Mouse (Mus musculus) stomach, postnatal 0 days (tissue): ENCODE measurements around the gene Ttc30a1. TPM values are rescaled to one million over a fixed set of nuclear protein-coding genes. Genes with fewer than 3 reads are reported as not detected.

ENCODE experiments used
- ATAC-seq: fragments of 200-750 bp; cut with Nextera tagmentation; 2 replicates; pipeline ENCODE4 v1.8.0; 2017; ENCODE audit not compliant: low FRiP score, low TSS enrichment
- DNase-seq: peaks from one replicate; pipeline ENCODE4 v3.0.0-alpha.2; 2016; ENCODE audit warnings: low spot score
- H3K27ac ChIP-seq: fragments of 300-500 bp; sonication (generic); replicated peaks from 2 replicates; pipeline ENCODE4 v1.5.1; 2014; ENCODE audit warnings: mild to moderate bottlenecking, control low read depth
- H3K27me3 ChIP-seq: fragments of 300-500 bp; sonication (generic); 2 replicates; pipeline ENCODE4 v1.6.1; 2014; ENCODE audit warnings: low read length; ENCODE audit not compliant: control insufficient read depth, insufficient read depth
- H3K36me3 ChIP-seq: fragments of 300-500 bp; sonication (generic); 2 replicates; pipeline ENCODE4 v1.6.1; 2014; ENCODE audit warnings: low read length, mixed read lengths; ENCODE audit not compliant: control insufficient read depth, insufficient read depth
- H3K4me1 ChIP-seq: fragments of 300-500 bp; sonication (generic); replicated peaks from 2 replicates; pipeline ENCODE4 v1.6.1; 2014; ENCODE audit warnings: antibody characterized with exemption; ENCODE audit not compliant: control insufficient read depth, insufficient read depth
- H3K4me2 ChIP-seq: fragments of 300-500 bp; sonication (generic); replicated peaks from 2 replicates; pipeline ENCODE4 v1.6.1; 2014; ENCODE audit warnings: low read depth, mild to moderate bottlenecking, control low read depth, moderate library complexity
- H3K4me3 ChIP-seq: fragments of 300-500 bp; sonication (generic); 2 replicates; pipeline ENCODE4 v1.5.1; 2014; ENCODE audit warnings: low read depth, low read length, control low read depth
- H3K9ac ChIP-seq: fragments of 300-500 bp; sonication (generic); 2 replicates; pipeline ENCODE4 v1.6.1; 2014; ENCODE audit warnings: mild to moderate bottlenecking, low read length, control low read depth, mixed read lengths
- H3K9me3 ChIP-seq: fragments of 300-500 bp; sonication (generic); 2 replicates; pipeline ENCODE4 v1.6.1; 2016; ENCODE audit warnings: low read length; ENCODE audit not compliant: control insufficient read depth
- CTCF ChIP-seq: IDR thresholded peaks from 2 replicates; pipeline ENCODE4 v1.5.1; 2016; ENCODE audit warnings: antibody characterized with exemption, low read depth, mild to moderate bottlenecking, moderate library complexity
- EP300 ChIP-seq: optimal IDR thresholded peaks from 2 replicates; pipeline ENCODE3; 2016; ENCODE audit warnings: antibody characterized with exemption
- WGBS: fragments of 180-500 bp; shearing (Covaris S2); extraction: QIAGEN DNeasy Blood & Tissue Kit; methylation state at CpG from one replicate; pipeline ENCODE4 v1.1.7; 2014; 5-methylcytosine and 5-hydroxymethylcytosine counted together
- polyA plus RNA-seq: library from polyadenylated mRNA; unstranded; fragments of >200 nt; fragmentation: Nextera tagmentation; extraction: Ambion mirVana; gene quantifications from 2 replicates; pipeline ENCODE4 v1.2.1, GENCODE M21; 2015

The Ttc30a1 gene
- polyA plus RNA-seq, 1 experiment from 2014 or later = 3.3 TPM

DNA sequence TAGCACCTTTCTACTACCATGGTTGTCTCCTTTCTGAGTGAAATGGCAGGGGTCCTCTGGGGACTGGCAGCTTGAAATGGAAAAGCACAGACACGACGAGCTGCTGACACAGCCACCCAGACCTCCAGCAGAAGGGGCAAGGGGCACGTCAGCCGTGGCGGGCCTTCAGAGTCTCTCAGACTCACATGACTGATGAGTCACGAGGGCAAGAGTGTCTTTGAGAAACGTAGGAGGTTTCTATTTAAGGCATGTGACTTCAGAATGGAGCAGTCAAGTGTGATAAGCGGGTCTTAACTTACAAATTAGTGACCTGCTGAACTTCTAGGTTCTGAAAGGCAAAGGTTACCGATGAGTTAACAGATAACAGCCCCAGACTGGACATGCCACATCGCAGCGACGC lies 16.0 kb upstream of the Ttc30a1 start:
- H3K36me3 ChIP-seq = no peaks in the 10 kb centered on the region
- H3K27me3 ChIP-seq = no peaks in the 10 kb centered on the region
- no peak overlapping the region for H3K4me2 ChIP-seq
- ATAC-seq = no peak
- H3K4me3 ChIP-seq = no peak overlapping the region
- no peak overlapping the region for H3K9ac ChIP-seq
- H3K4me1 ChIP-seq = no peaks in the 10 kb centered on the region
- no peak overlapping the region for H3K27ac ChIP-seq
- no peaks in the 10 kb centered on the region for H3K9me3 ChIP-seq
- DNase-seq = no peak
- 35% methylated on average over 12 of the region's 12 CpGs for WGBS
- TF ChIP-seq EP300 = no peak
- no peak for TF ChIP-seq CTCF

GRCm38 (mm10) chr2:75994841-75995240 lies 13.1 kb upstream of the Ttc30a1 start:
- H3K9ac ChIP-seq = no peak overlapping the region
- TF ChIP-seq EP300 = no peak
- no peak for TF ChIP-seq CTCF
- WGBS = 95% methylated on average over 11 of the region's 11 CpGs

GRCm38 (mm10) chr2:75991581-75992205 lies 9.9 kb upstream of the Ttc30a1 start:
- 24% methylated on average over 6 of the region's 6 CpGs for WGBS
- H3K9me3 ChIP-seq = no peaks in the 10 kb centered on the region
- H3K9ac ChIP-seq = no peak overlapping the region
- peaks cover 6% of the 10 kb centered on the region; the same call in 1 of the 2 replicates for H3K4me1 ChIP-seq
- H3K36me3 ChIP-seq = no peaks in the 10 kb centered on the region
- no peak overlapping the region for H3K4me3 ChIP-seq
- H3K4me2 ChIP-seq = no peak overlapping the region
- H3K27ac ChIP-seq = no peak overlapping the region
- H3K27me3 ChIP-seq = no peaks in the 10 kb centered on the region
- ATAC-seq = no peak
- DNase-seq = no peak
- TF ChIP-seq EP300 (no peak), CTCF (no peak)

More at GRCm38 (mm10) chr2:75994841-75995240, 13.1 kb upstream of the Ttc30a1 start:
- ATAC-seq = no peak
- peaks cover 3% of the 10 kb centered on the region; the same call in 1 of the 2 replicates for H3K4me1 ChIP-seq
- no peak overlapping the region for H3K4me2 ChIP-seq
- H3K27ac ChIP-seq = no peak overlapping the region
- no peak for DNase-seq
- H3K9me3 ChIP-seq = no peaks in the 10 kb centered on the region
- H3K36me3 ChIP-seq = no peaks in the 10 kb centered on the region
- H3K4me3 ChIP-seq = no peak overlapping the region
- H3K27me3 ChIP-seq = no peaks in the 10 kb centered on the region

- WGBS = 54% methylated on average over 13 of the region's 13 CpGs
- Histone ChIP-seq H3K4me3 (no peak overlapping the region), H3K27ac (no peak overlapping the region), H3K36me3 (no peaks in the 10 kb centered on the region), H3K4me2 (0 out of 2 replicates have a peak overlapping the region, but pooled peaks have one; percentile 20), H3K27me3 (no peaks in the 10 kb centered on the region), H3K4me1 (peaks cover 6% of the 10 kb centered on the region; the same call in 1 of the 2 replicates), H3K9me3 (no peaks in the 10 kb centered on the region), H3K9ac (no peak overlapping the region)
- peak; percentile 71 for DNase-seq
- peak; percentile 61; the same call in 1 of the 2 replicates for ATAC-seq
- TF ChIP-seq EP300 (no peak), CTCF (peak; percentile 81)
These were observed 9.2 kb upstream of the Ttc30a1 start for GRCm38 (mm10) chr2:75990885-75991539.

DNA sequence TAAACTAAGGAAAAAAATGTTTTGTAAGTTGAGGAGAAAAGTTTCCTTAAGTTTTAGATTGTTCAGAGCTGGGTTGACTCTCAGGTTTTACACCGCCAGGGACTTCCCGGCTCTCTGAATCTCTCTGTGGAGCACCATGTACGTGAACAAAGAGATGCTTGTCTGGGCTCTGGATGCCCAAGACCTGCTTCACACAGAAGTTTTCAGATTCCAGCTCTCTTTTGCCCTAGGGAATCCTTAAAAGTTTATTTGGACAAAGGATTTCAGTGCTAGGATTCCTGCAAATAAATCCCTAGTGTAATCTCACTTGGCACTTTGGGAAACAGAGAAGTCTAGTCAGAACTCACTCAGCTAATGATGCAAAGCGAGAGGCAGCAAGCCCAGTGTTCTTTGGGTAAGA lies 7.9 kb upstream of the Ttc30a1 start:
- Histone ChIP-seq H3K27ac (no peak overlapping the region), H3K4me1 (peaks cover 6% of the 10 kb centered on the region; the same call in 1 of the 2 replicates), H3K4me2 (no peak overlapping the region), H3K27me3 (no peaks in the 10 kb centered on the region), H3K9ac (no peak overlapping the region), H3K9me3 (no peaks in the 10 kb centered on the region), H3K36me3 (no peaks in the 10 kb centered on the region), H3K4me3 (no peak overlapping the region)
- 56% methylated on average over 4 of the region's 4 CpGs for WGBS
- TF ChIP-seq EP300 = no peak
- DNase-seq = no peak
- ATAC-seq = no peak

DNA sequence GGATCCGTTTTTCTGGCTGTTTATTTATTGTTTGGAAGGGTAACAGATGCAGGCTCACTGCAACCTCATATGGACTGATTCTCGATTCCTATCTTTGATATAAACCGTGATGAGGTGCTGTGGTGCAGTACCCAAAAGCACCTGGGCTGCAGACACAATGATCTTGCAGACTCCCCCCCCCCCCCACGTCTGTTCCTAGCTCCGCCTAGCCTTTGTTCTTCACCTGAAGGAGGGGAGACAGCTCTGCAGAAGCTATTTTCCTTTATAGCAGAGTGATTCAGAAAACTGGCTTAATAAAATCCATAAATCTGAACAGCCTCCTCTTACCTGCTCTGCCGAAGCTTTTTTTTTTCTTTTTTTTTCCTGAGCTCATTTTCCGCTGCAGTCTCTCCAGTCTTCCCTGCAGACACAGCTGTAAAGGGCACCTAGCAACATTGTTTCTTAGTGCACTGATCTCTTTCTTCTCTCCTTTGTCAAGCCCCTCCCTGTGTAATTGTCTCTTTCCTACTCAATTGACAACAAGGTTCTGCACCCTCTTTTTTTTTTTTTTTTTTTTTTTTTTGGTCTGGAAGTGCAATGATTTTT lies 7.1 kb upstream of the Ttc30a1 start:
- TF ChIP-seq EP300 (no peak), CTCF (no peak)
- DNase-seq (no peak), ATAC-seq (no peak)
- Histone ChIP-seq H3K9me3 (no peaks in the 10 kb centered on the region), H3K27ac (no peak overlapping the region), H3K4me1 (peaks cover 6% of the 10 kb centered on the region; the same call in 1 of the 2 replicates), H3K27me3 (no peaks in the 10 kb centered on the region), H3K36me3 (no peaks in the 10 kb centered on the region), H3K9ac (no peak overlapping the region), H3K4me2 (no peak overlapping the region), H3K4me3 (no peak overlapping the region)
- WGBS = 33% methylated on average over 7 of the region's 7 CpGs
